Comparison of ENCODE assay signal across 25 mouse cellular contexts in the genomic region with DNA sequence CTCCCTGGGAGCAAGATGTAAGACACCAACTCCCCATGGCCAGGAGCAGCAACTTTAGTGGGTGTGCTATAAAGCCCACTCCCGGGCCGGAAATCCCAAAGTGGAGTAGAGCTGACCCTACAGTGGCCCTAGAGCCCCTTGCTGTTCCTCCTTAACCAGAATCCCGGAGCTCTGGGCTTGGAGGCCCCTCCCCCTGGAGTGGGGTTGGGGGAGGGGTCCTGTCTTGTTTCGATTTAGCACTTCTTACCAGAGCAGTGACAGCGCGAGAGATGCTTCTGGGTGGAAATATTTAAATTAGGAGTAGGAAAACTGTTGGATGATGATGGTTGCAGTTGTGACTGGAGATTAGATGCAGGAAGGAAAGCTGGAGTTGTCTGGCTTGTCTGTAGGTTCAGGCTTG. TPM values are rescaled to one million over a fixed set of nuclear protein-coding genes. Genes with fewer than 3 reads are reported as not detected.
DNase-seq lines count a peak whose midpoint lies in the region; ATAC-seq and TF ChIP-seq lines count a peak whose summit lies in the region.
"Had no signal": no experiment of that assay in that cellular context is flagged by ENCODE, and none has a peak within 500 bp of the region (broad histone marks: within the 10 kb centered on the region; RNA-seq: fewer than 3 reads in every experiment).

No protein-coding gene starts in this region.

- peak; percentile 34 for DNase-seq in hindbrain, embryonic 11.5 days (ENCODE audit: low spot score)
- DNase-seq in hindbrain, postnatal 0 days (ENCODE audit: low spot score) = no peak
- DNase-seq in thymus, postnatal 4 days = peak; percentile 16
- no peak for DNase-seq in thymus, postnatal 10 days (ENCODE audit: low spot score in 2 of 2)
- no peak for DNase-seq in layer of hippocampus, postnatal 14 days (ENCODE audit: low spot score in 2 of 2)
- DNase-seq in right cerebral cortex, postnatal 36 days (ENCODE audit: low spot score in 2 of 2) = no peak
- DNase-seq: adrenal gland, postnatal 36 days; cerebellum, adult 8-10 months; heart, postnatal 10 days; layer of hippocampus, postnatal 36 days; lung, adult 2 months; lung, postnatal 36 days; retina, postnatal 1 day had no signal

- H3K36me3 ChIP-seq in hindbrain, embryonic 11.5 days (ENCODE audit: control insufficient read depth, insufficient read depth, low read length) = 0 out of 2 replicates have a peak, but pooled peaks cover 4% of the 10 kb centered on the region
- H3K36me3 ChIP-seq in hindbrain, postnatal 0 days (ENCODE audit: insufficient read depth, low read length) = peaks cover 4% of the 10 kb centered on the region; the same call in 1 of the 2 replicates
- H3K36me3 ChIP-seq in forebrain, embryonic 15.5 days = peaks cover 6% of the 10 kb centered on the region; the same call in 1 of the 2 replicates

- H3K9ac ChIP-seq in hindbrain, embryonic 11.5 days (ENCODE audit: low read depth, low read length) = no peak overlapping the region
- no peak overlapping the region for H3K9ac ChIP-seq in hindbrain, postnatal 0 days (replicated peaks; ENCODE audit: low read length)
- H3K9ac ChIP-seq in forebrain, embryonic 15.5 days (replicated peaks) = no peak overlapping the region
- H3K9ac ChIP-seq: kidney, embryonic 15.5 days had no signal

- H3K27ac ChIP-seq in hindbrain, embryonic 11.5 days (ENCODE audit: low read depth, low read length) = no peak overlapping the region
- H3K27ac ChIP-seq in hindbrain, postnatal 0 days = no peak overlapping the region
- no peak overlapping the region for H3K27ac ChIP-seq in forebrain, embryonic 15.5 days (replicated peaks)
- H3K27ac ChIP-seq: kidney, embryonic 15.5 days; stomach, postnatal 0 days had no signal

- TF ChIP-seq CTCF in hindbrain, postnatal 0 days (IDR thresholded peaks at IDR 0.05; ENCODE audit: low read depth) = no peak

- 41% methylated on average over 6 of the region's 6 CpGs for WGBS in hindbrain, embryonic 11.5 days
- WGBS in hindbrain, postnatal 0 days = 41% methylated on average over 6 of the region's 6 CpGs
- WGBS in forebrain, embryonic 15.5 days = 27% methylated on average over 6 of the region's 6 CpGs

- no peak for ATAC-seq in hindbrain, embryonic 11.5 days (ENCODE audit: low FRiP score)
- ATAC-seq in hindbrain, postnatal 0 days = no peak
- peak; percentile 47; the same call in 1 of the 2 replicates for ATAC-seq in forebrain, embryonic 15.5 days (replicated peaks)
- ATAC-seq in megakaryocyte progenitor cell, adult 5-6 weeks (replicated peaks; ENCODE audit: poor library complexity) = no peak
- ATAC-seq: hindbrain, embryonic 16.5 days; intestine, postnatal 0 days had no signal

- peaks cover 2% of the 10 kb centered on the region; the same call in 1 of the 2 replicates for H3K4me1 ChIP-seq in hindbrain, embryonic 11.5 days (replicated peaks; ENCODE audit: control insufficient read depth, insufficient read depth, low read length)
- H3K4me1 ChIP-seq in hindbrain, postnatal 0 days (ENCODE audit: insufficient read depth, low read length) = no peaks in the 10 kb centered on the region; the same call in 1 of the 2 replicates
- peaks cover 26% of the 10 kb centered on the region for H3K4me1 ChIP-seq in forebrain, embryonic 15.5 days

- no peak overlapping the region for H3K4me3 ChIP-seq in hindbrain, embryonic 11.5 days (ENCODE audit: low read depth, low read length)
- no peak overlapping the region for H3K4me3 ChIP-seq in hindbrain, postnatal 0 days (ENCODE audit: low read length)
- no peak overlapping the region for H3K4me3 ChIP-seq in forebrain, embryonic 15.5 days
- H3K4me3 ChIP-seq: kidney, embryonic 15.5 days had no signal

- H3K9me3 ChIP-seq in hindbrain, embryonic 11.5 days (ENCODE audit: control insufficient read depth, low read length) = no peaks in the 10 kb centered on the region
- H3K9me3 ChIP-seq in hindbrain, postnatal 0 days (ENCODE audit: low read length) = no peaks in the 10 kb centered on the region
- no peaks in the 10 kb centered on the region for H3K9me3 ChIP-seq in forebrain, embryonic 15.5 days
- H3K9me3 ChIP-seq: kidney, embryonic 15.5 days had no signal

- no peaks in the 10 kb centered on the region for H3K27me3 ChIP-seq in hindbrain, embryonic 11.5 days (ENCODE audit: control insufficient read depth, insufficient read depth, low read length)
- no peaks in the 10 kb centered on the region for H3K27me3 ChIP-seq in hindbrain, postnatal 0 days (ENCODE audit: insufficient read depth, low read length)
- no peaks in the 10 kb centered on the region for H3K27me3 ChIP-seq in forebrain, embryonic 15.5 days
- H3K27me3 ChIP-seq: CH12.LX; kidney, embryonic 15.5 days had no signal

- no peak overlapping the region for H3K4me2 ChIP-seq in hindbrain, embryonic 11.5 days (replicated peaks; ENCODE audit: low read depth, low read length)
- H3K4me2 ChIP-seq in hindbrain, postnatal 0 days (ENCODE audit: low read depth, low read length) = no peak overlapping the region
- no peak overlapping the region for H3K4me2 ChIP-seq in forebrain, embryonic 15.5 days (replicated peaks)
- H3K4me2 ChIP-seq: heart, embryonic 11.5 days; kidney, embryonic 15.5 days; liver, embryonic 11.5 days had no signal

RNA-seq across cellular contexts. Expression of gene Pgpep1l, which starts 35.5 kb away (rescaled TPM):
- polyA plus RNA-seq in hindbrain, embryonic 11.5 days (2014; fragmentation: Nextera tagmentation; extraction: Ambion mirVana) = not detected in 2 replicates
- total RNA-seq in hindbrain, postnatal 0 days (2014; rRNA removed) = 0.68 TPM in 1 of 2 replicates, not detected in the other
- polyA plus RNA-seq in hindbrain, postnatal 0 days (2015; fragmentation: Nextera tagmentation; extraction: Ambion mirVana) = 0.24 TPM in 1 of 2 replicates, not detected in the other
- not detected in 2 replicates for polyA plus RNA-seq in forebrain, embryonic 15.5 days (2015; fragmentation: Nextera tagmentation; extraction: Ambion mirVana)
- not detected in 2 replicates for total RNA-seq in megakaryocyte progenitor cell, adult 5-6 weeks (2015)
- total RNA-seq in megakaryocyte progenitor cell, adult 5-6 weeks (2017) = not detected in 2 replicates
- total RNA-seq in layer of hippocampus, postnatal 14 days (2021) = 1 to 10 TPM; 1.4 to 1.7 TPM
- total RNA-seq: adrenal gland, postnatal 36 days; CH12.LX; common myeloid progenitor, adult 5-6 weeks; heart, postnatal 10 days had no signal
- polyA plus RNA-seq: gonadal fat pad, adult 2 months; heart, embryonic 11.5 days; hindbrain, embryonic 16.5 days; intestine, postnatal 0 days; large intestine, adult 2 months; liver, embryonic 11.5 days; stomach, postnatal 0 days had no signal

RNA-seq across cellular contexts. Expression of gene Fam169b, which starts 45.1 kb away (rescaled TPM):
- 0.21 and 0.36 TPM in 2 replicates for polyA plus RNA-seq in hindbrain, embryonic 11.5 days (2014; fragmentation: Nextera tagmentation; extraction: Ambion mirVana)
- total RNA-seq in hindbrain, postnatal 0 days (2014; rRNA removed) = 0.21 TPM in 1 of 2 replicates, not detected in the other
- polyA plus RNA-seq in hindbrain, postnatal 0 days (2015; fragmentation: Nextera tagmentation; extraction: Ambion mirVana) = 0.15 TPM in 1 of 2 replicates, not detected in the other
- 0.10 TPM in 1 of 2 replicates, not detected in the other for polyA plus RNA-seq in forebrain, embryonic 15.5 days (2015; fragmentation: Nextera tagmentation; extraction: Ambion mirVana)
- 0.20 and 0.94 TPM in 2 replicates for total RNA-seq in megakaryocyte progenitor cell, adult 5-6 weeks (2015)
- 0.20 and 0.21 TPM in 2 replicates for total RNA-seq in megakaryocyte progenitor cell, adult 5-6 weeks (2017)
- under 1 TPM; 0.31 to 0.67 TPM for total RNA-seq in layer of hippocampus, postnatal 14 days (2021)
- polyA plus RNA-seq: hindbrain, embryonic 16.5 days had no signal

Comparison
In these comparisons a context has a peak if more than half of its experiments do, and no peak if none do; other contexts are left out.
1. DNase-seq: peak in hindbrain, embryonic 11.5 days (single experiment) and thymus, postnatal 4 days (single experiment); none in hindbrain, postnatal 0 days (single experiment), thymus, postnatal 10 days (0 of 2), layer of hippocampus, postnatal 14 days (0 of 2) and right cerebral cortex, postnatal 36 days (0 of 2).